Mouse (Mus musculus) intestine, postnatal 0 days (tissue): ENCODE results near the gene Vmn1r113. TPM values are rescaled to one million over a fixed set of nuclear protein-coding genes. Genes with fewer than 3 reads are reported as not detected.
"Not testable (repeated sequence)": the region's sequence is repeated elsewhere in the genome, so short reads cannot be mapped to it uniquely, and the experiment has no call there.

Experiments used
- ATAC-seq: fragments of 200-750 bp; cut with Nextera tagmentation; 2 replicates; pipeline ENCODE4 v1.8.0; 2017; ENCODE audit warnings: mild to moderate bottlenecking, moderate TSS enrichment, moderate library complexity
- H3K27ac ChIP-seq: fragments of 300-500 bp; sonication (generic); 2 replicates; pipeline ENCODE4 v1.5.1; 2014; ENCODE audit warnings: mild to moderate bottlenecking, low read depth, low read length, moderate library complexity
- H3K27me3 ChIP-seq: fragments of 300-500 bp; sonication (generic); replicated peaks from 2 replicates; pipeline ENCODE4 v1.6.1; 2014; ENCODE audit warnings: low read length, mixed read lengths; ENCODE audit not compliant: control insufficient read depth, insufficient read depth
- H3K36me3 ChIP-seq: fragments of 300-500 bp; sonication (generic); 2 replicates; pipeline ENCODE4 v1.6.1; 2014; ENCODE audit warnings: mild to moderate bottlenecking, moderate library complexity; ENCODE audit not compliant: control insufficient read depth, insufficient read depth
- H3K4me1 ChIP-seq: fragments of 300-500 bp; sonication (generic); replicated peaks from 2 replicates; pipeline ENCODE4 v1.6.1; 2014; ENCODE audit warnings: antibody characterized with exemption, low read length, mixed read lengths; ENCODE audit not compliant: control insufficient read depth, insufficient read depth
- H3K4me2 ChIP-seq: fragments of 300-500 bp; sonication (generic); replicated peaks from 2 replicates; pipeline ENCODE4 v1.6.1; 2014; ENCODE audit warnings: low read depth, mild to moderate bottlenecking, moderate library complexity
- H3K4me3 ChIP-seq: fragments of 300-500 bp; sonication (generic); 2 replicates; pipeline ENCODE4 v1.5.1; 2014; ENCODE audit warnings: low read depth, low read length
- H3K9ac ChIP-seq: fragments of 300-500 bp; sonication (generic); 2 replicates; pipeline ENCODE4 v1.6.1; 2014; ENCODE audit warnings: mild to moderate bottlenecking, low read depth, low read length
- H3K9me3 ChIP-seq: fragments of 300-500 bp; sonication (generic); 2 replicates; pipeline ENCODE4 v1.6.1; 2016; ENCODE audit warnings: mixed run types; ENCODE audit not compliant: control insufficient read depth
- WGBS: fragments of 180-500 bp; shearing (Covaris S2); extraction: QIAGEN DNeasy Blood & Tissue Kit; methylation state at CpG from one replicate; pipeline ENCODE4 v1.1.7; 2014; 5-methylcytosine and 5-hydroxymethylcytosine counted together
- polyA plus RNA-seq: library from polyadenylated mRNA; unstranded; fragments of >200 nt; fragmentation: Nextera tagmentation; extraction: Ambion mirVana; gene quantifications from 2 replicates; pipeline ENCODE4 v1.2.1, GENCODE M21; 2015

Vmn1r113 gene
- polyA plus RNA-seq, result not detected in 2 replicates

GRCm38 (mm10) chr7:20786985-20787384, at the start of gene Vmn1r113:
Gene Vmn1r113 (plus strand): TSS chr7:20787285.
- H3K4me2 ChIP-seq, H3K4me1 ChIP-seq, H3K27me3 ChIP-seq, H3K9ac ChIP-seq, H3K36me3 ChIP-seq, ATAC-seq, H3K4me3 ChIP-seq, H3K9me3 ChIP-seq, H3K27ac ChIP-seq: not testable (repeated sequence)
- WGBS, result 56% methylated on average over 2 of the region's 2 CpGs

DNA sequence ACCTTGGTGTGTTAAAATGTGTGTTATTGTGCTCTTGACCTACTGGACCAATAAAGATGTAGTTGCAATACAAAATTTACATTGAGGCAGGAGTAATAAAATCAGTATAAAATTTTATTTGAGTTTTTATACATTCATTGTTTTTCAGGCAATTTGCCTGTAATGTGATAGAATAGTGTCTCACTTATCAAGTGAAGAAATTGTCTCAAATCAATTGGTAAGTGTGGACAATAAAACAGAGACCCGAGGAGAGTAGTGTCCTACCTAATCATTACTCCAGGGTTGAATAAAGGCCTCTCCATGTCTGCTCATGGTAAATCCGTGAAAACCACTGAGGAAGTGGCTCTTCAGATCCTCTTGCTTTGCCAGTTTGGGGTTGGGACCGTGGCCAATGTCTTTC, 16.2 kb upstream of the Vmn1r113 start, which contains the start of gene Vmn1r112:
Gene Vmn1r112 (plus strand): TSS at position 301 of the 400 bp plus-strand sequence.
- H3K9me3 ChIP-seq, H3K4me1 ChIP-seq, H3K4me3 ChIP-seq, ATAC-seq, H3K27me3 ChIP-seq, H3K9ac ChIP-seq, H3K27ac ChIP-seq, H3K4me2 ChIP-seq, H3K36me3 ChIP-seq: not testable (repeated sequence)
- no CpG with 5 or more reads among the region's 3 CpGs for WGBS

DNA sequence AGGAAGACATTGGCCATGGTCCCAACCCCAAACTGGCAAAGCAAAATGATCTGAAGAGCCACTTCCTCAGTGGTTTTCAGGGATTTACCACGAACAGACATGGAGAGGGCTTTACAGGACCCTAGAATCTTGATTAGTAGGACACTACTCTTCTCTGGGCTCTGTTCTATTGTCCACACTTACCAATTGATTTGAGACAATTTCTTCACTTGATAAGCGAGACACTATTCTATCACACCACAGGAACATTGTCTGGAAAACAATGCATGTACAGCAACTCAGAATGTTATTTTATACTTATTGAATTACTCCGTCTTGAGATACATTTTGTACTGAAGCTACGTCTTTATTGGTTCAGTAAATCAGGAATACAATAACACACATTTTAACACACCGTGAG, 25.0 kb downstream of the Vmn1r113 start, which contains the start of gene Vmn1r114:
Gene Vmn1r114 (minus strand): TSS at position 101 of the 400 bp plus-strand sequence.
- not testable (repeated sequence) for H3K4me2 ChIP-seq, ATAC-seq, H3K9ac ChIP-seq, H3K4me1 ChIP-seq, H3K9me3 ChIP-seq, H3K4me3 ChIP-seq, H3K27ac ChIP-seq, H3K36me3 ChIP-seq, H3K27me3 ChIP-seq
- no CpG with 5 or more reads among the region's 5 CpGs for WGBS

Other genes with a start within 250 kb of the Vmn1r113 start
- gene Gm5726, start 241.5 kb upstream of the Vmn1r113 start, polyA plus RNA-seq, result not detected in 2 replicates
- not detected in 2 replicates for gene Gm4141, start 211.0 kb upstream of the Vmn1r113 start, polyA plus RNA-seq
- gene Gm4513, start 188.3 kb upstream of the Vmn1r113 start, polyA plus RNA-seq, result not detected in 2 replicates
- not detected in 2 replicates for gene Vmn1r107, start 118.4 kb upstream of the Vmn1r113 start, polyA plus RNA-seq
- gene Vmn1r111, start 84.1 kb upstream of the Vmn1r113 start, polyA plus RNA-seq, result not detected in 2 replicates
- not detected in 2 replicates for gene Gm10668, start 56.7 kb upstream of the Vmn1r113 start, polyA plus RNA-seq
- gene Vmn1r112, start 16.1 kb upstream of the Vmn1r113 start, polyA plus RNA-seq, result not detected in 2 replicates
- not detected in 2 replicates for gene Vmn1r114, start 24.9 kb downstream of the Vmn1r113 start, polyA plus RNA-seq
- gene Vmn1r115, start 57.7 kb downstream of the Vmn1r113 start, polyA plus RNA-seq, result not detected in 2 replicates
- not detected in 2 replicates for gene Vmn1r116, start 85.0 kb downstream of the Vmn1r113 start, polyA plus RNA-seq
- not detected in 2 replicates for gene Vmn1r117, start 96.8 kb downstream of the Vmn1r113 start, polyA plus RNA-seq
- not detected in 2 replicates for gene Vmn1r118, start 125.1 kb downstream of the Vmn1r113 start, polyA plus RNA-seq
- gene Vmn1r119, start 225.2 kb downstream of the Vmn1r113 start, polyA plus RNA-seq, result not detected in 2 replicates